Mouse (Mus musculus): ENCODE data around the gene Rab38. TPM values are rescaled to one million over a fixed set of nuclear protein-coding genes. Genes with fewer than 3 reads are reported as not detected.

Gene Rab38
- total RNA-seq (2021): 1 to 10 TPM; 1.5 to 2.0 TPM
- long read RNA-seq, experiment 1: 0 reads
- long read RNA-seq, experiment 2, partial matches to known transcripts: 0 of 1 reads
- long read RNA-seq, experiment 2, other reads (novel, unspliced or antisense): 1 of 1 reads

- no peak for TF ChIP-seq CTCF (conservative IDR thresholded peaks at IDR 0.05)
- H3K27ac ChIP-seq: no peak within 1 kb of the TSS
- peak within 1 kb of the TSS; percentile 66 for H3K4me3 ChIP-seq
- DNase-seq (ENCODE audit: low spot score in 2 of 2): peak; percentile 3 to 9
Observed at GRCm38 (mm10) chr7:88429786-88430691, at the start of gene Rab38. TSS of gene Rab38 (plus strand) at chr7:88430273.

- Histone ChIP-seq H3K4me3 (no peak overlapping the region), H3K27ac (no peak overlapping the region)
- TF ChIP-seq CTCF (conservative IDR thresholded peaks at IDR 0.05): no peak
- DNase-seq (ENCODE audit: low spot score in 2 of 2): no peak
Observed at GRCm38 (mm10) chr7:88394568-88394967, 35.5 kb upstream of the Rab38 start.

GRCm38 (mm10) chr7:88395745-88396144 is 34.3 kb upstream of the Rab38 start:
- no peak for DNase-seq (ENCODE audit: low spot score in 2 of 2)
- Histone ChIP-seq H3K27ac (no peak overlapping the region), H3K4me3 (no peak overlapping the region)
- TF ChIP-seq CTCF (conservative IDR thresholded peaks at IDR 0.05): no peak

GRCm38 (mm10) chr7:88405311-88405710 is 24.8 kb upstream of the Rab38 start:
- no peak overlapping the region for H3K4me3 ChIP-seq
- no peak for TF ChIP-seq CTCF (conservative IDR thresholded peaks at IDR 0.05)
- H3K27ac ChIP-seq: no peak overlapping the region
- DNase-seq (ENCODE audit: low spot score in 2 of 2): no peak

GRCm38 (mm10) chr7:88406466-88406865 is 23.6 kb upstream of the Rab38 start:
- no peak overlapping the region for H3K27ac ChIP-seq
- TF ChIP-seq CTCF (conservative IDR thresholded peaks at IDR 0.05): no peak
- DNase-seq (ENCODE audit: low spot score in 2 of 2): no peak

GRCm38 (mm10) chr7:88421821-88422220 is 8.3 kb upstream of the Rab38 start:
- H3K4me3 ChIP-seq: no peak overlapping the region
- no peak for TF ChIP-seq CTCF (conservative IDR thresholded peaks at IDR 0.05)
- no peak overlapping the region for H3K27ac ChIP-seq
- no peak for DNase-seq (ENCODE audit: low spot score in 2 of 2)

More at GRCm38 (mm10) chr7:88406466-88406865, 23.6 kb upstream of the Rab38 start:
- no peak overlapping the region for H3K4me3 ChIP-seq

- no peak for TF ChIP-seq CTCF (conservative IDR thresholded peaks at IDR 0.05)
- DNase-seq (ENCODE audit: low spot score in 2 of 2): no peak
- H3K4me3 ChIP-seq: no peak overlapping the region
- no peak overlapping the region for H3K27ac ChIP-seq
Observed at GRCm38 (mm10) chr7:88423889-88424288, 6.2 kb upstream of the Rab38 start.

GRCm38 (mm10) chr7:88425744-88426143 is 4.3 kb upstream of the Rab38 start:
- DNase-seq (ENCODE audit: low spot score in 2 of 2): no peak
- TF ChIP-seq CTCF (conservative IDR thresholded peaks at IDR 0.05): no peak
- Histone ChIP-seq H3K4me3 (no peak overlapping the region), H3K27ac (no peak overlapping the region)

GRCm38 (mm10) chr7:88427484-88427883 is 2.6 kb upstream of the Rab38 start:
- no peak for DNase-seq (ENCODE audit: low spot score in 2 of 2)
- H3K27ac ChIP-seq: no peak overlapping the region
- no peak for TF ChIP-seq CTCF (conservative IDR thresholded peaks at IDR 0.05)
- H3K4me3 ChIP-seq: no peak overlapping the region

GRCm38 (mm10) chr7:88430692-88431084 is 615 bp downstream of the Rab38 start:
- TF ChIP-seq CTCF (conservative IDR thresholded peaks at IDR 0.05): no peak
- DNase-seq (ENCODE audit: low spot score in 2 of 2): no peak
- peak overlapping the region; percentile 66 for H3K4me3 ChIP-seq
- no peak overlapping the region for H3K27ac ChIP-seq

- Histone ChIP-seq H3K27ac (no peak overlapping the region), H3K4me3 (no peak overlapping the region)
- TF ChIP-seq CTCF (conservative IDR thresholded peaks at IDR 0.05): no peak
- no peak for DNase-seq (ENCODE audit: low spot score in 2 of 2)
Observed at GRCm38 (mm10) chr7:88440301-88440700, 10.2 kb downstream of the Rab38 start.

- no peak for TF ChIP-seq CTCF (conservative IDR thresholded peaks at IDR 0.05)
- Histone ChIP-seq H3K4me3 (no peak overlapping the region), H3K27ac (no peak overlapping the region)
- no peak for DNase-seq (ENCODE audit: low spot score in 2 of 2)
Observed at GRCm38 (mm10) chr7:88442649-88443048, 12.6 kb downstream of the Rab38 start.

GRCm38 (mm10) chr7:88443435-88443834 is 13.4 kb downstream of the Rab38 start:
- H3K4me3 ChIP-seq: no peak overlapping the region
- DNase-seq (ENCODE audit: low spot score in 2 of 2): no peak
- TF ChIP-seq CTCF (conservative IDR thresholded peaks at IDR 0.05): no peak
- H3K27ac ChIP-seq: no peak overlapping the region
